Mouse (Mus musculus): ENCODE data around the gene Uhrf1bp1l.

GRCm38 (mm10) chr10:89771894-89772293 lies 27.1 kb downstream of the Uhrf1bp1l start:
- no peak for TF ChIP-seq POLR2A (IDR thresholded peaks at IDR 0.05; ENCODE audit: borderline replicate concordance, extremely low read depth, low read depth, low read length)
- no peak for TF ChIP-seq CTCF (IDR thresholded peaks at IDR 0.05; ENCODE audit: insufficient read depth, low read length)

Measured in lung, adult 2 months (tissue).